Mouse (Mus musculus) lung, postnatal 14 days (tissue): ENCODE measurements around the gene Ttc7b.

Experiments used
- DNase-seq: peaks from one replicate; pipeline ENCODE4 v3.0.0; 2021

Ttc7b gene

DNA sequence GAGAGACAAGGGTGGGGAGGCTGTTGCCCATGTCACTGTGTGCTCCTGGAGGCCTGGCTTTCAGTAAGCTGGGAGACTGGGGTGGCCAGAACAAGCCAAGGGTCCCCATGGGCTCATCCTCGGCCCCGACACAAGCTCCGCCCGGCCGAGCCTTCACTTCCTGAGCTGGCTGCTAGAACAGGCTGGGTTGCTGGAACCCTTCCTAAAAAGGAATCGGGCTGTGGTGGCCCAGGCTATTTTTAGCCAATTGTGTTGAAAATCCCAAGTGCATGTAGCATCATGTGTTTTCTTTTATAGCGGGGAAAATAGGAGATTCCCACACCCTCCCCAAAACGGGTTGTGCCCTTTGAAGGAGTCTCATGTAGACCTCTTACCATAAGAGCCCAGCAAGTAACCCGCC lies 226.7 kb downstream of the Ttc7b start:
- peak; percentile 37 for DNase-seq

DNA sequence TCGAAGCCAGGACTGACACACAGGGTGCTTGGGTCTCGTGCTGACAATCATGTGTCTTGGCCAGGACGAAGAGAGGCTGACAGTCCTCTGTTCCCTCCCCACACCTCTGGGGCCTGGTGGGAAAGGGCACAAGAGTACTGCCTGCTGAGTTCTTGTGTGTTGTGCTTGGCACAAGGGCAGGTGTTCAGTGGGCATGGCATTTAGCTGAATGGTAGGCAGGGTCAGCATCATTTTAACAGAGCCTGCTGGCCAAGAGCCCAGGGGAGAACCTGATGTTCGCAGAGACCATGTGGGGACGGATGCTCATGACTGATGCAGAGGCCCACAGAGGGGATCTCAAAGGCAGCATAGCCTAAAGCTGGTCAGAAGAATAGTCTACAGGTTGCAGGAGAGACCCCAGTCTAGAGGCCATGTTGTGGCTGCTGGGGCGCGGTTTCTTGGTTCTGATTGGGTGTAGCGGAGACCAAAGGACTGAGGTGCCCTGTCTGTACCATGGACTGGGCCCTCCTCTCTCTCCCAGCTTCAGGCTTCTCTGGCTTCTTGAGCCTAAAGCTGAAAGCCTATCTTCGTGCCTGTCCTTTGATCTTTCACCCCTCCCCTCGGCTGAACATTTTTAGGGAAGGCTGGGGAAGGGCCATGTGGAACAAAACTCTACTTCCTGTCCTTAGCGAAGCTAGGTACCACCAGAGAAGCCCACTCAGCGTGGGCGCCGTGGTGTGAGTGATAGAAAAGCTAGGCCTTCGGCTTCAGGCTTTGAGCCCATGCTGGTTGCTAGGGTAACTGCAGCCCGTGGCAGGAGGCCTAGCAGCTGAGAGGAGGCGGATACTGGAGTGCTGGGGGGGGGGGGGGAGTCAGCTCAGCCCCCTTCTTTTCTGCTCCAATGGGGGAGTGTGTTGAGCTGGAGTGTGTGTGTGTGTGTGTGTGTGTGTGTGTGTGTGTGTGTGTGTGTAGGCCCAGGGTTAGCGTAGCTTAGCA lies 229.6 kb downstream of the Ttc7b start:
- DNase-seq = no peak

DNA sequence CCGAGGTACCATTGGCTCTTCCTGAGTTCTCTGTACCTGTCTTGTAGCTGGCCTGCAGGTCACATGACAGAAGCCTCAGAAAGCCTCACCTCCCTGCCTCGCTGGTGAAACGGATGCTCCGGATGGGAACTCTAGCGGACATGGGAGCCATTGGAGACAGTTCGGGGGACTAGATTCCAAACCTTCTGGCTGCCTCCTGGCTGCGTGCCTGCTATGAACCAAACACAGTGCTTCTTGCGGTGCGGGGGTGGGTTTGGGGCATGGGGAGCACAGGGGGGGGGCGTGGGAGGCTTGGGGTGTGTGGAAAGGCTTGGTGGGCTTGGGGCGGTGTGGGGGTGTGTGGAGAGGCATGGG lies 230.5 kb downstream of the Ttc7b start:
- DNase-seq = no peak

DNA sequence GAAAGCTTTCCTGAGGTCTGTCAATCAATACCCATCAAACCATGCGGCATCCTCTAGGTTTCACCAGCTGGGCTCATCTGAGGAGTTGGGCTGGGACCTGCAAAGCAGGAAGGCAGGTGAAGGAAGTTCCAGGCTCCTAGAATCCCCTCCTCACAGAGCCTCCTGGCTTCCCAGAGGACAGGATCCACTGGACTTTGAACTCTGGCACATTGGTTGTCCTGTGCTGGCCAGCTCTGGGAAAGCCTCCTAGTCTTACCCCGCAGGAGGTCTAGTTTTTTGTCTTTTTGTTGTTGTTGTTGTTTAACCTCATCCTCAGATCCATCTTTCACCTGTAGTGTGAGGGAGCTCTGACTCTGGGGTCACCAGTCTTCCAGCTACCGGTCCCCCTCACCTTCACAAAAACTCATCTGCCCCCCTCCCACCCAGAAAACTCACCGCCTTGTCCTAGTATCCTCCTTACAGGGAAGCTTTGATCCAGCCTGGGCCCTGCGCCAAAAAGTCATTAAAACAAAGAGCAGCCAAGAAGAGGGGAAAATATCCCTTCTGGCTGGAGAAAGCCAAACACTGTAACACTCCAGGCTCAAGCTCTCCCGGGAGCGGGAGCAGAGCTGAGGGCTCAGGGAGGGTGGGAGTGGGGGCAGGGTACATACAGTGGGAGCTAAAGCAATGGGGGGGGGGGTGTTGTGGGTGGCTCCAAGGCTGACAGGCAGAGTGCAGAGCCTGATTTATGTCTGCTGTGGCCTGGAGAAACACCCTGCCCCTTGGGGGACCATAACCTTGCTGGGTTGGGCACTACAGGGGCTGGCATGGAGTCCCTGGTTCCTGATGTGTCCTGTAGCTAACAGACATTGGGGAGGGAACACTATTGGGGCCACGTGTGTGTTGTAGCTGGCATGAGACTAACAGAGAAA lies 231.1 kb downstream of the Ttc7b start:
- DNase-seq = peak; percentile 83

DNA sequence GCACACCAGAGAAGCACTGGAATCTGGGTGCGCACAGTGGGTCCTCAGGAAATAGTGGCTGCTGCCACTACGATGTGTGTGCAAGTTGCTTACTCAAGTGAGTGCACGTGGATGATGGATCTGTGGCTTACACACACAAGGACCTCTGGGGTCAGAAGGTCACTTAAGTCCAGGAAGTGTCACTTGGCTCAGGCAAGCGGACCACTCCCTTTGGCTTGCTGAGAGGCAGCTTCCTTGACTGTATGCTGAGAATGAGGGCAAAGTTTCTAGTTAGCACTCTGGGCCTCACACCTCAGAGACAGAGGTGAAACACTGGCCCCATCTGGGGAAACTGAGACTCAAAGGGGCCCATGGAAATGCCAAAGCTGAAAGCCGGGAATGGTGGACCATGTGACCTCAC lies 232.6 kb downstream of the Ttc7b start:
- DNase-seq = no peak

DNA sequence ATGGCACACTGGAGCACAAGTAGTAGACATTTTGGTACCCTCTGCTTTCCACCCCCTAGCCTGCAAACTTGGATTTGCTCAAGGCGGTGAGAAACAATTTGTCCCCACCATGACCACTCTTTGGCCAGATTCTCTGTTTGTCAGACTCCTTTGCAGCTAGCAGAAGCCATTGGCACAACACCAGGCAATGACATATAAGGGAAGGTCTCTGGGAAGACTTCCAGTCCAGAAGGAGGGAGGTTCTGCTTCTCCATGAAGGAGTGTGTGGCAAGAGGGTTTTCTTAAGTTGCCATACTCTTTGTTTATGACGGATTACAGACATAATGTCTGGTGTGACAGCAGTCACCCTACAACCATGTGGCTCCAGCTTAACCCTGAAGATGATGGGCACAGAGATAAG lies 233.1 kb downstream of the Ttc7b start:
- DNase-seq = no peak

DNA sequence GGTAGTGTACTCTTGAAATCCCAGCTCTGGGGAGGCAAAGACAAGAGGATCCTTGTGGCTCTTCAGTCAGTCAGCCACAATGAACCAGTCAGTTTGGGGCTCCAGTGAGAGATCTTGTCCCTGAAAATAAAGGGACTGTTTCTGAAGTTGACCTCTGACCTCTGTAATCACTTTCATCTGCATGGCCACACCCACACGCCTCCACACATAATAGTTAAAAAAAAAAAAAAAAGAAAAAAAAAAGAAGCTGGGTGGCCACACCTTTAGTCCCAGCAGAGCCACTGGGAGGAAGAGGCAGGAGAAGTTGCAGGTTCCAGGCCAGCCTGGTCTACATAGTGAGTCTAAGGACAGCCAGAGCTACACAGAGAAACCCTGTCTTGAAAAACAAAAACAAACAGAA lies 237.3 kb downstream of the Ttc7b start:
- DNase-seq = no peak

DNA sequence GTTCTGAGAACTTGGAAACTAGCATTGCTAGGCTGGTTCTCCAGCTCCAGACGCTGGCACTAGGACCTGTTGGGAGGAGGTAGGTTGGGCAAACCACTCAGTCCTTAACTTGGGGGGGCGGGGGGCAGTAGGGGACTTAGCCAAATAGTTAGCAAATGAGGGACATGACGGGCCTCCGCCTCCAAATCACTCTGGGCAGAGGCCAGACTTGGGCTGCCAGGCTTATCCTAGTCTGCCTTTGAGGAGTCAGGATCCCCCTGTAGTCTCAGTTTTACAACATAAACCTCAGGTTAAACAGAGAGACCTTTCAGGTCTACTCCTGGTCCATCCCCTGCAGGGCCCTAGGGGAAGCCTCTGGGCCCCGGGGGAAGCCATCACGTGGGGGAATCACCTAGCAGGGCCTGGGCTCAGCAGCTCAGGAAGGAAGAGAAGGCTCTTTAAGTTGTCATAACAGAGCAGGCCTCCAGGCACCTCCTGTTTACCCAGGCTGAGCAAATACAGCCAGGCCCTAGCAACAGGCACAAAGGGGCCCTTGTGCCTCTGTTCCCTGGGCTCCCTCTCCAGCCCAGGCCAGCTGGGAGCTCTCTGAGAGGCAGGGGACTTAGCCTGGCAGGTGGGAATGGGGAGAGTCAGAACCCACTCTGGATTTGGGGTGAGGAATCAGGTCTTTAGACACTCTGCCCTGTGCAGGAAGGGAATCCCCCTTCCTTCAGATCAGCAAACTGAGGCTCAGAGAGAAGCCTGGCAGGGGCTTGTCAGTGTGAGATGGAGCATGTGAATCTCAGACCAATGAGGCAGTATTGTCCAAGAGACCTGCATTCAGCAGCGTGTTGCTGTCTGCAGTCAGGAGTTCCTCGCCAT lies 238.4 kb downstream of the Ttc7b start:
- DNase-seq = peak; percentile 69

DNA sequence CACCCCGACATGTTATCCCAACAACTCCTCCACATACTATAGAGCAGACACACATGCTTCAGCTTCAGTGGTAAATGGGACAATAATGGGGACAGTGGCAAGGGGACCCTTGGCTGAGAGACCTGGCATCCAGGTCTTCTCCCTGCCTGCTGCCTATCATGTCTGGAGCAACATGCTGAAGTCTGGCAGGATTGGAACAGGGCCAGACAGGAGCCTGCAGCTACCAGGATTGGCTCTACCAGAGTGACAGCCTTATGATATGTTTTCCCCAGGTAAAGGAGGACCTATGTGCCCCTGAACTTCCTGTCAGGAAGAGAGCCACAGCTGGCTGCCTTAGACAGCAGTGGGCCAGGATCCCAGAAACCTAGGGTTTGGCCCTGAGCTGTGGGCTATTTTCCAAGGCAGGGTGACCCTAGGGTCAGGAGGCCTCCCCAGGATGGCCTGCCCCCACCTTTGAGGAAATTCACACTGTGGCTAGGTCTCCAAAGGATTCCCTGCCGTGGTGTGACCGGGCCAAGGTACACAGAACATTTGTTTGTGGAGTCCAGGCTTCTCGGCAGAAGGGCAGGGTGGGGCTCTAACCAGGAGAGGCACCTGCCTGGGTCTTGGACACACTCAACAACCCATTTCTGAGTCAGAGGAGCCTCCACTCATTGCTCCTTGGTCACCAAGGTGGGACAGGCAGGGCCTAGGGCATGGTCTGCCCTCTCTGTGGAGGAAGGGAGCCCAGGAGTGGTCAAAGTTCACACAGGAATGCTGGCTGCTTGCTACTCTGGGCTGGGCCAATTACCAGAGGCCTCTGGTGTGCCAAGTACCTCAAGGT lies 239.4 kb downstream of the Ttc7b start:
- DNase-seq = peak; percentile 40

DNA sequence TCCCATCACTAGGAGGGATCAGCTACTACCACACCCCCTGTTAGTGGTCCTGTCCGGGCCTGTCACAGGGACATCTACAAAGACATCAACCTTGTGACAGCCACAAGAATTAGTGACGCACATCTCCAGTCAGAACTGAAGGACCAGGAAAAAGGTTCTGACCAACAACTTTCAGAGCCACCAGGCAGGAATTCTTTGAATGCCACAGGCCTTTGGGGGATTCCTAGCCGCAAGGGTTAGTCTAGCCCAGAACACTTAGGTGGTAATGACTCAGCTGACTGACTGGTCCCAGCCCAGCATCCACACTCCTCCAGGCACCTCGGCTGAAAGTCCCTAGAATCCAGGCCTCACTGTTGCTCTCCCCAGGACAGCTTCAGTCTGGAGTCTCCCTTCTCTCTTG lies 240.7 kb downstream of the Ttc7b start:
- DNase-seq = no peak

DNA sequence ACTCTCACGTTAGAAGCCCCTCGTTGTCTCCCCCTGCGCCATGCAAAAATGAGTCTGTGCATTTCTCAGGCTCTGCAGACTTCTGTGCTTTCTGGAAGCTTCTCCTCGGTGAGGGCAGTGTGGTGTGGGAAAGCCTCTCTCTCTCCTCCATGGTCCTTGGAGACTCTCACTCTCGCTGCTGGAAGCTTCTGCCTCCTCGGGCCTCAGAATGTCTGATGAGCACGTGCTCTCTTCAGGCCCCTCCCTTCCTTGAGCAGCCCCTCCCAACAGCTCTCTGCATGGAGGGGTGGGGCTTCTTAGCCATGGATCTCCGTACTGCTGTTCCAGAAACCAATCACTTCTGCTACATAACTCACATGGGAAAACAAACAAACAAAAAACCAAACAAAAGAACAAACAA lies 242.3 kb downstream of the Ttc7b start:
- DNase-seq = no peak

DNA sequence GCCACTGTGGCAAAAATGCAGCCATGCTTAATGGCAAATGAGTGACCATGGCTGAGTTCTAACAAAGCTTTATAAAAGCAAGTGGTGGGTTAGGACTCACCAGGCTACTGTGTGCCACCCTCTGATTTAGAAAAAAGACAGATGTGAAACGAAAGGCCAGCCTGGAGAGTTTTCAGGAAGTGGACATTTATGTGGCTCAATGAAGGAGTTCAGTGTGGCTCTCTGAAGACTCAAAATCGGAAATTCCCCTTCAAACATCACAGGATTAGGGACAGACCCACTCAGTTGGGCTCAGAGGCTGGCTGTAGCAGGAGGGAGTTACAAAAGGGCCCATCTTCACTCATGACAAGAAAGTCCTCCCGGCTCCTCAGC lies 243.1 kb downstream of the Ttc7b start:
- DNase-seq = no peak

DNA sequence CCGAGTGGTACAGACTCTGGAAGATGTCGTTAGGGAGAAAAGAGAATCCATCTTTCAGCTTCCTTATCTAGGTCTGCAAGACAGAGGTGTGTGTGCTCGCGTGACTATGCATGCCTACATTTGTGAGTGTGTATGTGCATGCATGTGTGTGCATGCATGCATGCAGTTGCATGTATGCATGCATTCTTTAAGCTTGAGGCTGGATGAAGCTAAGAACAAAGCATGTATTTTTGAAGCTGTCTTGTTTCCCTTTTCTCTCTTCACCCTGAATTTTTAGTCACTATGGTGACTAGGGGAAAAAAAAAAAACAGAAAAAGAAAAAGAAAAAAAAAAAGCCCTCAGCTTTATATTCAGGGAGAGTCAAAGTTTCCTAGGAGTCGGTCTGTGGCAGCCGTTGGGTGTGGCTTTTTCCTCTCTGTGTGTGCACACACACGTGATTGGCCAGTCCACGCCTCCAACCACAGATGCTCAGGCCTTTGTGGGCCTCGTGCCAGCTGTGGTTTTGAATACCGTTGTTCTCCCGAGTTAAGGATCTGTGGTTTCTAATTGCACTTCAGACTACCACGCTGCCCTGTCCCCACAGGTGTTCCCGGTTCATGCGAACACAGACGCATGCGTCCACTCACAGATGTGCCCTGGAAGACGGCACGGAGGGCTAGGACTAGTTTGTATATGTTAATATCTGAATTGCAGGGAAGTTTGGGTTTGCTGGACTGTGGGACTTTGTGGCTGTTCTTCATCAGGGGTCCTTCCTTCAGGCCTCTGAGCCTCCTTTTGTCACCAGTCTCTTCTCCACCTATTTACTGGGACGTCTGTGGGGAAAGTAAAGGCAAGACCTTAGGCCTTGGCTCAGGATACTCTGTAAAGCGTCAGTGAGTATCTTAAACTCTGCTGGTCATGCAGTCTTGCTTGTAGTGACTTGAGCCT lies 243.8 kb downstream of the Ttc7b start:
- DNase-seq = peak; percentile 88

DNA sequence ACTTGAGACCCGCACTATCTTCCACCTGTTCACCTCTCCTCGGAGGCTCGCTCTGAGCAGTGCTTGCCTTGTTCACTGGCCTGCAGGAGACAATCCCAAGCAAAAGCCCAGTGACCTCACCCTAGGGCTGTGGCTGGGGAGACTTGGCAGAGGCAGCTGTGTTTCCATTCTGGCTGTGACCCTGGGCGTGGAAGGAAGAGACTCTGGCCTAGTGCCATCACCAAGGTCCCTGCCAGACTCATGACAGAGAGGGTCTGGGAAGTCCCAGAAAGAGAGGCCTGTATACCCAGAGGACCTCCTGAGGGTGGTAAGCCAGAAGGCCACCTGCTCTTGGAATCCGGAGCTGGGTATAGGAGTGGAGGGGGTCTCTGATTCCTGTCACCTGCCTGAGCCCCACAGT lies 244.8 kb downstream of the Ttc7b start:
- DNase-seq = peak; percentile 88

DNA sequence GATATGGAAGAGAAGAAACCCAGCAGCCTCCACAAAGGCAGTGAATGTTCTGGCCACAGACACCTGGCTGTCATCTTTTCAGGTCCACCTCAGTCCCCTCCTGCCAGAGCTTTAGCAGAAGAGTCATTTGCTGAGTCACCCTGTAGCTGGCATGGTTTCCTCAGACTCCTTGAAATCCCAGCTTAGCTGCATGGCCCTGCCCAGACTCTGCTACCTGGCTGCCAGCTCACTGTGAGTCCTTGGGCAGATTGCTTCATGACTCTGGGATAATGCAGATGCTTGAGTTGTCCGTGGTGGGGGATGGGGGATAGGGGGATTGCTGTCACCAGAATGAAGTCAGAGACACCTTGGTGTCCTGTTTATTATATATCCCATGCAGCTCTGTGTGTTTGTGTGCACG lies 247.6 kb downstream of the Ttc7b start:
- DNase-seq = no peak

DNA sequence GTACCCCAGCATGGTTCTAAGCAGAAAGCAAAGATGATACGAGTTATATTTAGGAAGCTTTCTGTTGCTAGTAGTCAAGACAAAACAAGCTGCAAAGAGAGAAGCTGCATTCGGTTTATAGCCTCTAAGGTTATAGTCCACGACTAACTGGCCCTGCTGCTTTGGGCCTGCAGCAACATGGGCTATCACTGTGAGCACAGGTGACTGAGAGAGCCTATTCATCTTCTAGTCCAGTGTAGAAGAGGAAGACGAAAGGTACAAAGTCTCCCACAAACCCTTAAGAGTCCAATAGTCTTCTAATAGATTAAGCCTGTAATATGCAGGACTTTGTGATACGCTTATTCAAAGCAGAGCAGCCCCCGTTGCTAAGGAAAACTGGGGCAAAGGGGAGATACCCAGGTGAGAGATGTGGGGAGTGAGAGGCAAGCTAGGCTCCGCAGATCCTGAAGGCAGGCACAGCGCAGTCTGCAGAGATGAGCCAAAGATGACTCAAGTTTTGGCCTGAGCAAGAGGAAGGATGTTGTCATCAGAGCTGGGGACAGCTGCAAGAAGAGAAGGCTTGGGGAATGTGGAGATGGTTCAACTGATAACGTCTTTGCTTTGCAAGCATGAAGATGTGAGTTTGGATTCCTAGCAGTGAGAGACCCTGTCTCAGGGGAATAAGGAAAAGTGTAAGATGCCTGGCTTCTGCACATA lies 250.5 kb downstream of the Ttc7b start:
- peak; percentile 19 for DNase-seq

DNA sequence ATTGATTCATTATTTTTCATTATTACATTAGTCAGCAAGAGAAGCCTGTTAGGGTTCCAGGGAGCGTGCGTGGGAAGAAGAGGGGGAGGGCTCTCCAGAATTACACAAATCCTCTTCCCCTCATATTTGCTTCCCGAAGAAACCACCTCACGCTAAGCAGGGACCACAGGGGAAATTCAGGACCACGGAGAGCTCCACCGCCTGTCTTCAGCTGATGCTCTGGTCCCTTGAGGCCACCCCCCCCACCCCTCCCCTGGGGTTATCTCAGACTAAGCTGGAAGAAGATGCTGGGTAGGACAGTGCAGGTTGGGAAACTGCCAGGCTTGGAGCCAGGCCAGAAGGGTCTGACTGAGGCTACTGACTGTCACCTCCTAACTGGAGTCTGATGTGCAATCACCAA lies 252.6 kb downstream of the Ttc7b start:
- DNase-seq = peak; percentile 79

DNA sequence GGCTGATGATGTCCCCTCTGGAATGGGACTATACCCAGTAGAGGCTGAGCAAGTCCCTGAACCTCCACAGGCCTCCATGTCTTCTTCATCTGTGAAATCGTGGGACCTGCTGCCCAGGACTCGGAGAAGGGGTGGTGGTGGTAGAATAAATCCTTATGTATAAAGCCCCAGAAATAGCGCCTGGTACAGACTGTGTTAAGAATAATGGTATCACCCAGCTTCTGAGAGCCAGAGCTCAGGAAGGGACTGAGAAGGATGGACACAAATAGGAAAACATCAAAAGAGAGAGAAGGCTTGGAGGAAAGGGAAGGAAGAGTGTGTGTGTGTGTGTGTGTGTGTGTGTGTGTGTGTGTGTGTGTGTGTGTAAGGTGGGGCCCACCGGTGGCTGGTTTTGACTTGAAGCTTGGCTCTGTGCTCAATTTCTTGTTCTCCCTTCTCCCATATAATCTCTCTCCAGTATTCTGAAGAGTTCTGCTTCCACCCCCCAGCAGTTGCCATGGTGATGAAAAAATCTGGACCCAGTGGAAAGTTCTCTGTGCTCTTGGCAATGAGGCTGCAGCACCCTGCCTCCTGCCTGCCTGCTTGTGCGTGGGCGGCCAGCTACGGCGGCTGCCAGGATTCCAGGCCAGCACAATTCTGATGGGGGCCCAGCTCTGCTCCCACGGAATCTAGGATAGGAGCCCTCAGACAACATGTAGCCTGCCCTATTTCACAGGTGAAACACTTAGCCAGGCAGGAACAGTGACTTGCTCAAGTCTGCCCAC lies 254.9 kb downstream of the Ttc7b start:
- peak; percentile 35 for DNase-seq

DNA sequence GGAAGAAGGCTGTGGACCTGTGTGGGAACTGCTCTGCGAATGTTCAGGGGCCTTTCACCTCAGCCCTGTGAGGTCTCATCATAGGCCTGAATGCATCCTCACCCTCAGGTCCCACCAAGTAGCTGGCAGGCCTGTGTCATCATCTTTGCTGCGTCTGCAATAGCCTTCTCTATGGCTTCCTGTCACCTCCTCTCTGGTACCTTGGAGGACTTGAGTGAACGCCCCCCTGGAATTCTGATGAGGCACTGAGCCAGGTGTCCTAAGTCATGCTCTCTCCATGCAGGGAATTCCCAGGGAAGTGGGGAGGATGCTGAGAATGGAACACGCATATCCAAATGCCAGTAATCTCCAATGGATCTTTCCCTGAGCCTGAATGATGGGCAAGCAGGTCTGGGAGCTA lies 255.7 kb downstream of the Ttc7b start:
- DNase-seq = no peak
